Mouse (Mus musculus) liver, adult 2 months (tissue): ENCODE measurements around the gene Ralgapa1. TPM values are rescaled to one million over a fixed set of nuclear protein-coding genes. Genes with fewer than 3 reads are reported as not detected.

Experiments used
- DNase-seq: peaks from one replicate; pipeline ENCODE4 v3.0.0-alpha.2; 2011; ENCODE audit warnings: low read depth, low spot score; ENCODE audit errors: extremely low read depth
- H3K27ac ChIP-seq: fragments of 200-500 bp; replicated peaks from 2 replicates; pipeline ENCODE4 v1.5.1; 2012; ENCODE audit warnings: low read depth, mild to moderate bottlenecking, control low read depth, inconsistent platforms, low read length; ENCODE audit not compliant: insufficient read depth
- H3K27me3 ChIP-seq: fragments of 200-500 bp; 2 replicates; pipeline ENCODE4 v1.6.1; 2012; ENCODE audit warnings: mild to moderate bottlenecking, moderate library complexity, low read length, inconsistent platforms; ENCODE audit not compliant: control insufficient read depth, insufficient read depth
- H3K36me3 ChIP-seq: fragments of 200-500 bp; 2 replicates; pipeline ENCODE4 v1.6.1; 2012; ENCODE audit warnings: low read length, inconsistent platforms; ENCODE audit not compliant: control insufficient read depth, insufficient read depth
- H3K4me1 ChIP-seq: fragments of 200-500 bp; 2 replicates; pipeline ENCODE4 v1.6.1; 2011; ENCODE audit warnings: low read length; ENCODE audit not compliant: control insufficient read depth, insufficient read depth
- H3K4me3 ChIP-seq: fragments of 200-500 bp; 2 replicates; pipeline ENCODE4 v1.5.1; 2011; ENCODE audit warnings: low read depth, mild to moderate bottlenecking, control low read depth, low read length, moderate library complexity; ENCODE audit not compliant: insufficient read depth
- H3K79me2 ChIP-seq: fragments of 200-500 bp; 2 replicates; pipeline ENCODE4 v1.6.1; 2012; ENCODE audit warnings: inconsistent platforms, mild to moderate bottlenecking, low read length, moderate library complexity; ENCODE audit not compliant: control insufficient read depth, insufficient read depth
- H3K9ac ChIP-seq: fragments of 200-500 bp; 2 replicates; pipeline ENCODE4 v1.6.1; 2012; ENCODE audit warnings: low read depth, mild to moderate bottlenecking, control low read depth, inconsistent platforms, low read length
- CTCF ChIP-seq: fragments of 200-500 bp; IDR thresholded peaks from 2 replicates; pipeline ENCODE4 v1.5.1; 2011; ENCODE audit warnings: low read depth, low read length, control low read depth
- POLR2A ChIP-seq: fragments of 200-500 bp; IDR thresholded peaks from 2 replicates; pipeline ENCODE4 v1.6.1; 2011; ENCODE audit warnings: low read length, control low read depth; ENCODE audit not compliant: insufficient read depth; ENCODE audit errors: extremely low read depth
- WGBS: fragments of 180-500 bp; shearing (Covaris S2); methylation state at CpG from one replicate; pipeline ENCODE4 v1.1.7; 2018; 5-methylcytosine and 5-hydroxymethylcytosine counted together
- polyA plus RNA-seq: library from polyadenylated mRNA; depleted of rRNA; stranded (reverse); fragments of >200 nt; gene quantifications from 2 replicates; pipeline ENCODE4 v1.2.3, GENCODE M21; 2012
- total RNA-seq: library from RNA; depleted of rRNA; stranded (reverse); fragments of >200 nt; gene quantifications from 2 replicates; pipeline ENCODE4 v1.2.3, GENCODE M21; 2014

Ralgapa1 gene
- total and polyA plus RNA-seq, 2 experiments, result 3.3 to 14.4 TPM

DNA sequence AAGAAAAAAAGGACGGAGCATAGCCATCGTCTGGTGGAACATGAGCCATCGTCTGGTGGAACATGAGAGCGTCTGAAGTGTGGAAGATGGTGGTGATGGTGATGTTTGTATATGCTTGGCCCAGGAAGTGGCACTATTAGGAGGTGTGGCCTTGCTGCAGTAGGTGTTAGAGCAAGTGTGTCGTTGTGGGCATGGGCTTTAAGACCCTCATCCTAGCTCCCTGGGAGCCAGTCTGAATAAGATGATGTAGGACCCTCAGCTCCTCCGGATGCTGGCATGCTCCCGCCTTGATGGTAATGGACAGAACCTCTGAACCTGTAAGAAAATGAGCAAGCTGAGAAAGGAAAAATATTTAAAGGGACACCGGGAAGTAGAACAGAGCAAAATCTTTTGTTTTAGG, 13.9 kb upstream of the Ralgapa1 start:
- no peak for DNase-seq
- 90% methylated on average over 8 of the region's 8 CpGs for WGBS
- Histone ChIP-seq H3K4me1 (no peaks in the 10 kb centered on the region), H3K79me2 (no peaks in the 10 kb centered on the region; the same call in 1 of the 2 replicates), H3K36me3 (no peaks in the 10 kb centered on the region), H3K27me3 (no peaks in the 10 kb centered on the region), H3K9ac (no peak overlapping the region), H3K27ac (no peak overlapping the region), H3K4me3 (no peak overlapping the region)
- TF ChIP-seq CTCF (no peak), POLR2A (no peak)

- WGBS, result 68% methylated on average over 9 of the region's 9 CpGs
Observed at GRCm38 (mm10) chr12:55833906-55834625, 13.1 kb upstream of the Ralgapa1 start.

GRCm38 (mm10) chr12:55832961-55833360, 12.0 kb upstream of the Ralgapa1 start:
- Histone ChIP-seq H3K4me1 (no peaks in the 10 kb centered on the region), H3K4me3 (no peak overlapping the region), H3K9ac (no peak overlapping the region), H3K36me3 (no peaks in the 10 kb centered on the region), H3K79me2 (no peaks in the 10 kb centered on the region; the same call in 1 of the 2 replicates), H3K27me3 (no peaks in the 10 kb centered on the region), H3K27ac (no peak overlapping the region)
- no peak for DNase-seq
- TF ChIP-seq POLR2A (no peak), CTCF (no peak)

More at GRCm38 (mm10) chr12:55833906-55834625, 13.1 kb upstream of the Ralgapa1 start:
- no peaks in the 10 kb centered on the region for H3K36me3 ChIP-seq
- no peaks in the 10 kb centered on the region for H3K4me1 ChIP-seq
- H3K27ac ChIP-seq, result no peak overlapping the region
- TF ChIP-seq POLR2A (no peak), CTCF (no peak)
- H3K79me2 ChIP-seq, result no peaks in the 10 kb centered on the region; the same call in 1 of the 2 replicates
- H3K4me3 ChIP-seq, result no peak overlapping the region
- no peaks in the 10 kb centered on the region for H3K27me3 ChIP-seq
- H3K9ac ChIP-seq, result no peak overlapping the region
- no peak for DNase-seq

DNA sequence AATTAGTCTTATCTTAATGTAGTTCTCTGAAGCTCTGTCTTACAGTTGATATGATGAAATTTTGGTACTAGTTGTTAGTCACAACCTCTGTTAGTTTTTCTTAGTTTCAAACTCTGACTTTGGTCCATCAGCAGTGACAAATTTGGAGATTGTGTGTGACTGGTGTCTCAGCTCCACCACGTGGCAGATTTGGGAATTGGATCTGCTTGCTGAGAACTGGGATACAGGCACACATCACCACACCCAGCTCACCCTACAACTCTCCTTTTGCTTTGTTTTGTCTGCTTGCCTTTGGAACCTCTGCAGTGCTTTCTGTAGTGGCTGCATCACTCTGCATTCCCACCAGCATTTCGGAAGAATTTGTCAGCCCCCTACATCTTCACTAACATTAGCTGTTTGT, 10.1 kb upstream of the Ralgapa1 start:
- no peak overlapping the region for H3K27ac ChIP-seq
- H3K4me3 ChIP-seq, result no peak overlapping the region
- H3K79me2 ChIP-seq, result no peaks in the 10 kb centered on the region
- peak; percentile 51 for DNase-seq
- TF ChIP-seq CTCF, result peak; percentile 78
- no peak for TF ChIP-seq POLR2A
- 19% methylated on average over 2 of the region's 2 CpGs for WGBS
- no peaks in the 10 kb centered on the region for H3K4me1 ChIP-seq
- no peaks in the 10 kb centered on the region for H3K27me3 ChIP-seq
- H3K36me3 ChIP-seq, result no peaks in the 10 kb centered on the region
- no peak overlapping the region for H3K9ac ChIP-seq

- Histone ChIP-seq H3K36me3 (no peaks in the 10 kb centered on the region), H3K9ac (no peak overlapping the region), H3K27me3 (no peaks in the 10 kb centered on the region), H3K4me3 (no peak overlapping the region), H3K4me1 (no peaks in the 10 kb centered on the region), H3K79me2 (no peaks in the 10 kb centered on the region), H3K27ac (no peak overlapping the region)
- TF ChIP-seq POLR2A (no peak), CTCF (no peak; the same call in 1 of the 2 replicates)
- DNase-seq, result no peak
- WGBS, result 81% methylated on average over 2 of the region's 2 CpGs
Observed at GRCm38 (mm10) chr12:55825537-55825936, 4.6 kb upstream of the Ralgapa1 start.

- TF ChIP-seq POLR2A (no peak), CTCF (no peak)
- WGBS, result 86% methylated on average over 6 of the region's 6 CpGs
- Histone ChIP-seq H3K27ac (no peak overlapping the region), H3K9ac (no peak overlapping the region), H3K27me3 (no peaks in the 10 kb centered on the region), H3K79me2 (no peaks in the 10 kb centered on the region), H3K4me3 (no peak overlapping the region), H3K4me1 (no peaks in the 10 kb centered on the region), H3K36me3 (no peaks in the 10 kb centered on the region)
- no peak for DNase-seq
Observed at GRCm38 (mm10) chr12:55824027-55824426, 3.1 kb upstream of the Ralgapa1 start.
